Mouse (Mus musculus): ENCODE data around the gene Dnajc3.

DNA sequence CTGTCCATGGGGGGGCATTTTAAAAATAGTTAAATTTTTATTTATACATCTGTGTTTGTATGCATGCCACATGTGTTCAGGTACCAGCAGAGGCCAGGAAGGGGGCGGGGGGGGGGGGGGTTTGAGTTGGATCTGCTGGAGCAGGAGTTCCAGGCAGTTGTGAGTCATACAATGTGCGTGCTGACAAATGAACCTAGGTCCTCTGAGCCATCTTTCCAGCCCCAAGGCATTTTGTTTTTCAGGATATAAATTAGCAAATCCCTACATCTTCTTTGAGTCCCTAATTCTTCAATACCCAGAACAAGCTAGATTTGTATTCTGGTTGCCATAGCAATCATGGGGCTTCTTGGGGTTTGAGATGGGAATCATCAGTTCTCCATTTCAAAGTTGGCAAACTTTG, 6.6 kb upstream of the Dnajc3 start:
- TF ChIP-seq ZC3H11A (IDR thresholded peaks at IDR 0.05; ENCODE audit: low read depth, low read length) (no peak), SMC3 (IDR thresholded peaks at IDR 0.05; ENCODE audit: low read depth, low read length) (no peak), ETS1 (conservative IDR thresholded peaks at IDR 0.05; ENCODE audit: low read depth, low read length) (no peak), CHD1 (IDR thresholded peaks at IDR 0.05; ENCODE audit: low read depth, low read length) (no peak), CTCF (conservative IDR thresholded peaks at IDR 0.05 in 1 of 2, IDR thresholded peaks at IDR 0.05 in 1 of 2; ENCODE audit: low read depth in 2 of 2, low read length in 2 of 2) (no peak), BHLHE40 (IDR thresholded peaks at IDR 0.05; ENCODE audit: low read depth, low read length) (no peak), E2F4 (IDR thresholded peaks at IDR 0.05; ENCODE audit: insufficient replicate concordance, low read depth, low read length) (no peak), POLR2A (IDR thresholded peaks at IDR 0.05; ENCODE audit: low read depth, low read length) (no peak)
